Mouse (Mus musculus) lung, adult 18-20 months (tissue): ENCODE results near the gene Gm6377.

Experiments used
- DNase-seq, 2 experiments: peaks; one replicate each; pipeline ENCODE4 v3.0.0; 2022; ENCODE audit warnings: mixed read lengths in 2 of 2

The Gm6377 gene

GRCm38 (mm10) chrX:109196468-109196867 lies at the start of gene Gm6377:
TSS of gene Gm6377 (plus strand) at chrX:109196756.
- DNase-seq: no peak

GRCm38 (mm10) chrX:109147108-109147507 lies 49.4 kb upstream of the Gm6377 start:
- no peak for DNase-seq

- DNase-seq: no peak
These were observed 45.3 kb upstream of the Gm6377 start for GRCm38 (mm10) chrX:109151228-109151627.

GRCm38 (mm10) chrX:109160326-109160725 lies 36.2 kb upstream of the Gm6377 start:
- no peak for DNase-seq

GRCm38 (mm10) chrX:109160901-109161300 lies 35.7 kb upstream of the Gm6377 start:
- no peak for DNase-seq

GRCm38 (mm10) chrX:109175038-109175437 lies 21.5 kb upstream of the Gm6377 start:
- DNase-seq: no peak

- peak; percentile 17 to 52 for DNase-seq
These were observed 21.1 kb upstream of the Gm6377 start for GRCm38 (mm10) chrX:109175470-109175869.

- DNase-seq: no peak
These were observed 11.7 kb upstream of the Gm6377 start for GRCm38 (mm10) chrX:109184706-109185478.

GRCm38 (mm10) chrX:109189607-109190006 lies 6.9 kb upstream of the Gm6377 start:
- no peak for DNase-seq

GRCm38 (mm10) chrX:109190969-109191368 lies 5.6 kb upstream of the Gm6377 start:
- DNase-seq: peak; percentile 40 to 59

GRCm38 (mm10) chrX:109191436-109191835 lies 5.1 kb upstream of the Gm6377 start:
- DNase-seq: peak; percentile 26 to 35

- DNase-seq: no peak
These were observed 11.3 kb downstream of the Gm6377 start for GRCm38 (mm10) chrX:109207843-109208242.

- no peak for DNase-seq
These were observed 32.2 kb downstream of the Gm6377 start for GRCm38 (mm10) chrX:109228720-109229119.

GRCm38 (mm10) chrX:109235383-109236036 lies 39.0 kb downstream of the Gm6377 start:
- DNase-seq: no peak

- DNase-seq: no peak
These were observed 41.6 kb downstream of the Gm6377 start for GRCm38 (mm10) chrX:109238163-109238562.
